Mouse (Mus musculus) lung, adult 2 months (tissue): ENCODE results near the gene 2210017I01Rik. TPM values are rescaled to one million over a fixed set of nuclear protein-coding genes. Genes with fewer than 3 reads are reported as not detected.

Experiments used
- DNase-seq: peaks from one replicate; pipeline ENCODE4 v3.0.0; 2022
- H3K4me1 ChIP-seq: fragments of 200-500 bp; 2 replicates; pipeline ENCODE4 v1.6.1; 2011; ENCODE audit warnings: low read length; ENCODE audit not compliant: control insufficient read depth, insufficient read depth
- H3K4me3 ChIP-seq: fragments of 200-500 bp; replicated peaks from 2 replicates; pipeline ENCODE3; 2011; ENCODE audit warnings: low read depth, mild to moderate bottlenecking, control low read depth, low read length; ENCODE audit errors: extremely low read depth
- CTCF ChIP-seq: fragments of 200-500 bp; IDR thresholded peaks from 2 replicates; pipeline ENCODE4 v1.5.1; 2011; ENCODE audit warnings: mild to moderate bottlenecking, low read length, control low read depth; ENCODE audit not compliant: insufficient read depth
- POLR2A ChIP-seq: fragments of 200-500 bp; IDR thresholded peaks from 2 replicates; pipeline ENCODE4 v1.6.1; 2011; ENCODE audit warnings: low read depth, mild to moderate bottlenecking, control low read depth, low read length, borderline replicate concordance; ENCODE audit errors: extremely low read depth
- WGBS: fragments of 180-500 bp; shearing (Covaris S2); methylation state at CpG from one replicate; pipeline ENCODE4 v1.1.7; 2018; 5-methylcytosine and 5-hydroxymethylcytosine counted together
- polyA plus RNA-seq: library from polyadenylated mRNA; depleted of rRNA; stranded (reverse); fragments of >200 nt; gene quantifications from 2 replicates; pipeline ENCODE4 v1.2.3, GENCODE M21; 2012; rRNA removed

The 2210017I01Rik gene
- 1.3 TPM in 1 of 2 replicates, not detected in the other for polyA plus RNA-seq

DNA sequence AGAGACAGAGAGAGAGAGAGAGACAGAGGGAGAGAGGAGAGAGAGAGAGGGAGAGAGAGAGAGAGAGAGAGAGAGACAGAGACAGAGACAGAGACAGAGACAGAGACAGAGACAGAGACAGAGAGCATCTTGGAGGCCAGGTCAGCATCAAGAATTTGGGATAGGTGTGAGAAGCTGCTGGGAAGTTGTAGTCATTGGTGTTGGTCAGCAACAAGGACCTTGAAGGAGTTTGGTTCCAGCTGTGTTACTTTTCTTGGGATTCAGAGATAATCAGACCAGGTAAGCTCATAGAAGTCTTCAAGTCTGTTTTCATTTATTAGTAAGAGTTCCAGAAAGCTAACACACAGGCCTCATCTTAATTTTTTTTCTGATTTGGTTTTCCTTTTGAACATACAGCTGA, at the start of gene 2210017I01Rik:
Gene 2210017I01Rik, minus strand, starts transcription at position 101 of the 400 bp plus-strand sequence.
- DNase-seq = no peak
- Histone ChIP-seq H3K4me1 (no peaks in the 10 kb centered on the region), H3K4me3 (no peak within 1 kb of the TSS)
- TF ChIP-seq POLR2A (no peak), CTCF (no peak)

- H3K4me1 ChIP-seq = no peaks in the 10 kb centered on the region
- TF ChIP-seq CTCF = no peak
- no peak for TF ChIP-seq POLR2A
- no peak within 1 kb of the TSS for H3K4me3 ChIP-seq
- DNase-seq = no peak
Observed at GRCm38 (mm10) chr3:92656826-92657225, 49.5 kb upstream of the 2210017I01Rik start, which contains the start of gene Lce1b. Gene Lce1b (minus strand): TSS chr3:92656926.

- DNase-seq = no peak
- TF ChIP-seq POLR2A (no peak), CTCF (no peak)
- Histone ChIP-seq H3K4me1 (no peaks in the 10 kb centered on the region), H3K4me3 (no peak within 1 kb of the TSS)
- 79% methylated on average over 1 of the region's 1 CpGs for WGBS
Observed at GRCm38 (mm10) chr3:92648207-92648606, 40.9 kb upstream of the 2210017I01Rik start, which contains the start of gene Lce1a1. Gene Lce1a1 (minus strand): TSS chr3:92648307.

- 86% methylated on average over 15 of the region's 15 CpGs for WGBS
Observed at GRCm38 (mm10) chr3:92639854-92640253, 32.6 kb upstream of the 2210017I01Rik start.

GRCm38 (mm10) chr3:92638653-92638991, 31.3 kb upstream of the 2210017I01Rik start:
- DNase-seq = no peak
- no peaks in the 10 kb centered on the region for H3K4me1 ChIP-seq
- no peak overlapping the region for H3K4me3 ChIP-seq
- TF ChIP-seq CTCF (no peak), POLR2A (no peak)
- 68% methylated on average over 3 of the region's 3 CpGs for WGBS

More at GRCm38 (mm10) chr3:92639854-92640253, 32.6 kb upstream of the 2210017I01Rik start:
- no peak for TF ChIP-seq POLR2A
- TF ChIP-seq CTCF = no peak
- H3K4me3 ChIP-seq = no peak overlapping the region
- no peak for DNase-seq
- H3K4me1 ChIP-seq = no peaks in the 10 kb centered on the region

DNA sequence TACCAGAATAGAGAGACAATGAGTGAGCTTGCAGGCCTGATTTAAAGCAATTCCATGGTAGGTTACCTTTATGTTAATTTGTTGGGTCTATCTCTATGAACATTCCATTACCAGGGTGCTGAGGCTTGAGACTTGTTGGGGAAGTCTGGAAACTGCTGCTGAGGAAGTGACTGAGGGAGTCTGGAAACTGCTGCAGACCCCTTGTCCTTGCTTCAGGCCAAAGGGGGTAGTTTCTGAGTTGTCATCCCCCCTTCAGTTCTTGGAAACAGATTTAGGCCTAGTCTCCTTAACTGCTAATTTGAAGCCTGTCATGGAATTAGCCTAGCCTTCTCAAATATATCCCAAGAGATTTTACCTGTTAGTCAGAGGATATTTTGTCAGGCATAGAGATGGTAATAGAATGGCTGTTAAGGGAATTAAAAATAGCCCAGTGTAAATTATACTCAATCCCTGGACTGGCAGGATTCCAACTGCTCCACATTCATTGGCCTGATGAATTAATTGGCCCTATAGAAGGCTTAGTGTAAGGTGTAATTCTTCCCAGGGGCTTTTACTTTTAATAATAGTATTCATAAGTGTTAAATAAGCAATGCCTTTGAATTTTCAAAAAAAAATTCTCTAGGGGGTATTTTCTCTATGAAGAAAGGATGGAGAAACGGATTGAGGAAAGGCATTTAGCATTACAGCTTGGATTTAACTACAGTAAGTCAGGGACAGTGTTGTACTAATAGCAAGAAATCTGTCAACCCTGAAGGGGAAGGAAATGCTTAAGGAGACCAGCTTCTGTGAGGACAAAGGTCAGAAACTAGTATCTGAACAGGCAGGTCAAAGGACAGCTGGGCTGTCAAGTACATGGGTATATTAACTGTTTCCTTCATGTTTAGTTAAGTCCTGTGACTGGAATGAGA, 30.7 kb upstream of the 2210017I01Rik start:
- no peak for TF ChIP-seq CTCF
- TF ChIP-seq POLR2A = no peak
- Histone ChIP-seq H3K4me3 (no peak overlapping the region), H3K4me1 (no peaks in the 10 kb centered on the region)
- DNase-seq = no peak
- 43% methylated on average over 1 of the region's 1 CpGs for WGBS

GRCm38 (mm10) chr3:92621560-92621959, 14.3 kb upstream of the 2210017I01Rik start, which contains the start of gene Lce6a:
Gene Lce6a (minus strand): TSS chr3:92621660.
- no peak for DNase-seq
- TF ChIP-seq CTCF = no peak
- TF ChIP-seq POLR2A = no peak
- 58% methylated on average over 2 of the region's 2 CpGs for WGBS

DNA sequence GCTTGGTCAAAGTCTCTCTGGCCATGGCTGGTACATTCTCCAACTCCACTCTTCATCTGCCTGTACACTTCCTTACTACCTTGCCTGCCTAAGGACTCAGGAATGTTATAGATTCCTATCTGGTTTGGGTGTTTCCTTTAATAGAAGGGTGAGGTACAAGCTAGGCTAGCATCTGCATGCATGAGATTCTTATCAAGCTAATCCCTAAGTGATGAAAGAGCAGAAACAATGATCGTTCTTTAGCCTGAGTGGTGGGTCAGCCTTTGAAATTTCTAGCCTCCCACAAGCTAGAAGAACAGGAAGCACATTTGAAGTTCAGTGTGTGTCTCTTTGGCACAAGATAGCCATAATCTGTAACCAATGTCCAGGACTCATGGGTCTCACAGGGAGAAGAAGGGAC, 2.5 kb upstream of the 2210017I01Rik start:
- Histone ChIP-seq H3K4me1 (no peaks in the 10 kb centered on the region), H3K4me3 (no peak overlapping the region)
- no peak for DNase-seq
- WGBS = 26% methylated on average over 1 of the region's 1 CpGs
- TF ChIP-seq POLR2A = no peak
- TF ChIP-seq CTCF = no peak

More at GRCm38 (mm10) chr3:92621560-92621959, 14.3 kb upstream of the 2210017I01Rik start, which contains the start of gene Lce6a:
- Histone ChIP-seq H3K4me1 (no peaks in the 10 kb centered on the region), H3K4me3 (no peak within 1 kb of the TSS)

GRCm38 (mm10) chr3:92602169-92602568, 5.1 kb downstream of the 2210017I01Rik start:
- TF ChIP-seq CTCF (no peak), POLR2A (no peak)
- Histone ChIP-seq H3K4me1 (no peaks in the 10 kb centered on the region), H3K4me3 (no peak overlapping the region)
- no peak for DNase-seq
- WGBS = 37% methylated on average over 1 of the region's 1 CpGs

GRCm38 (mm10) chr3:92600456-92600855, 6.8 kb downstream of the 2210017I01Rik start:
- no peaks in the 10 kb centered on the region for H3K4me1 ChIP-seq
- WGBS = 46% methylated on average over 1 of the region's 1 CpGs
- no peak overlapping the region for H3K4me3 ChIP-seq
- TF ChIP-seq POLR2A = no peak
- TF ChIP-seq CTCF = no peak
- DNase-seq = no peak
